In genomic region chr2:127914047-127914446, GRCm38 (mm10) we compare ENCODE assay signal across 25 mouse cellular contexts.
DNase-seq lines count a peak whose midpoint lies in the region; ATAC-seq and TF ChIP-seq lines count a peak whose summit lies in the region.
"Had no signal": no experiment of that assay in that cellular context is flagged by ENCODE, and none has a peak within 500 bp of the region (broad histone marks: within the 10 kb centered on the region; RNA-seq: fewer than 3 reads in every experiment).

No protein-coding gene starts in this region.

- peak; percentile 76 for ATAC-seq in G1E (ENCODE audit: extremely low read depth, insufficient number of reproducible peaks, low FRiP score, poor library complexity, severe bottlenecking)
- peak; percentile 64 for ATAC-seq in megakaryocyte-erythroid progenitor cell, adult 5-6 weeks (replicated peaks; ENCODE audit: low FRiP score, low TSS enrichment, poor library complexity, severe bottlenecking)
- ATAC-seq: CD4-positive, CD25-positive, alpha-beta regulatory T cell, adult 4 months; forebrain, embryonic 14.5 days; forebrain, embryonic 16.5 days had no signal

- H3K4me3 ChIP-seq in G1E (ENCODE audit: low read depth, low read length) = peak overlapping the region; percentile 14; the same call in 1 of the 2 replicates
- H3K4me3 ChIP-seq in lung, adult 2 months (replicated peaks; ENCODE audit: extremely low read depth, low read depth, low read length) = no peak overlapping the region
- H3K4me3 ChIP-seq: embryonic facial prominence, embryonic 13.5 days; embryonic facial prominence, embryonic 15.5 days; erythroblast, embryonic 14.5 days; forebrain, embryonic 10.5 days; forebrain, embryonic 12.5 days had no signal

- no peak for TF ChIP-seq CTCF in G1E (IDR thresholded peaks at IDR 0.05; ENCODE audit: low read depth, low read length)
- no peak for TF ChIP-seq CTCF in lung, adult 2 months (IDR thresholded peaks at IDR 0.05; ENCODE audit: insufficient read depth, low read length)

- no peaks in the 10 kb centered on the region for H3K9me3 ChIP-seq in G1E (replicated peaks)
- H3K9me3 ChIP-seq: embryonic facial prominence, embryonic 13.5 days; embryonic facial prominence, embryonic 15.5 days; forebrain, embryonic 10.5 days; forebrain, embryonic 12.5 days had no signal

- peak; percentile 8 for DNase-seq in G1E (ENCODE audit: low spot score)
- peak; percentile 64 for DNase-seq in MEL-GATA-1-ER (ENCODE audit: extremely low read depth, low read depth)
- no peak for DNase-seq in lung, adult 2 months
- no peak for DNase-seq in ovary, adult 18-20 months (ENCODE audit: low spot score)
- no peak for DNase-seq in layer of hippocampus, adult 8-10 months (ENCODE audit: low spot score in 2 of 2)
- DNase-seq: adrenal gland, adult 2 months; adrenal gland, postnatal 10 days; adrenal gland, postnatal 25 days; B cell, adult 2 months; cerebellum, adult 11 months; cerebellum, adult 18-20 months; cerebellum, adult 8-10 months; cerebellum, adult 9-11 months; cerebellum, postnatal 14 days; cerebellum, postnatal 36 days; embryo, embryonic 11 days had no signal

- peaks cover 3% of the 10 kb centered on the region; the same call in 1 of the 2 replicates for H3K27me3 ChIP-seq in G1E (ENCODE audit: insufficient read depth, low read length)
- H3K27me3 ChIP-seq: embryonic facial prominence, embryonic 15.5 days; forebrain, embryonic 12.5 days had no signal

- H3K4me1 ChIP-seq in G1E (ENCODE audit: insufficient read depth, low read depth, low read length) = peaks cover 68% of the 10 kb centered on the region
- H3K4me1 ChIP-seq in lung, adult 2 months (ENCODE audit: control insufficient read depth, insufficient read depth, low read length) = peaks cover 5% of the 10 kb centered on the region; the same call in 1 of the 2 replicates
- H3K4me1 ChIP-seq: forebrain, embryonic 12.5 days had no signal

- no peaks in the 10 kb centered on the region for H3K36me3 ChIP-seq in G1E (replicated peaks)
- H3K36me3 ChIP-seq: embryonic facial prominence, embryonic 13.5 days; embryonic facial prominence, embryonic 15.5 days; forebrain, embryonic 10.5 days; forebrain, embryonic 12.5 days had no signal

- WGBS in lung, adult 2 months = 80% methylated on average over 5 of the region's 5 CpGs

- no peak for TF ChIP-seq POLR2A in lung, adult 2 months (IDR thresholded peaks at IDR 0.05; ENCODE audit: borderline replicate concordance, extremely low read depth, low read depth, low read length)

Comparison
In these comparisons a context has a peak if more than half of its experiments do, and no peak if none do; other contexts are left out.
1. DNase-seq: peak in G1E (single experiment) and MEL-GATA-1-ER (single experiment); none in lung, adult 2 months (single experiment), ovary, adult 18-20 months (single experiment) and layer of hippocampus, adult 8-10 months (0 of 2).